Mouse (Mus musculus) layer of hippocampus, postnatal 14 days (tissue): Measurements from ENCODE around the gene Slc26a1. TPM values are rescaled to one million over a fixed set of nuclear protein-coding genes. Genes with fewer than 3 reads are reported as not detected.
"Not testable (repeated sequence)": the region's sequence is repeated elsewhere in the genome, so short reads cannot be mapped to it uniquely, and the experiment has no call there.

Experiments
- DNase-seq, 2 experiments: peaks; one replicate each; pipeline ENCODE4 v3.0.0; 2021 to 2022; ENCODE audit warnings: low spot score in 2 of 2, mixed read lengths in 1 of 2
- total RNA-seq, 2 experiments: library from RNA; stranded (reverse); gene quantifications; 2 replicates each; pipeline ENCODE4 v1.2.3; 2021

The Slc26a1 gene
- total RNA-seq, 2 experiments from 2014 or later, result 1.4 to 2.1 TPM

DNA sequence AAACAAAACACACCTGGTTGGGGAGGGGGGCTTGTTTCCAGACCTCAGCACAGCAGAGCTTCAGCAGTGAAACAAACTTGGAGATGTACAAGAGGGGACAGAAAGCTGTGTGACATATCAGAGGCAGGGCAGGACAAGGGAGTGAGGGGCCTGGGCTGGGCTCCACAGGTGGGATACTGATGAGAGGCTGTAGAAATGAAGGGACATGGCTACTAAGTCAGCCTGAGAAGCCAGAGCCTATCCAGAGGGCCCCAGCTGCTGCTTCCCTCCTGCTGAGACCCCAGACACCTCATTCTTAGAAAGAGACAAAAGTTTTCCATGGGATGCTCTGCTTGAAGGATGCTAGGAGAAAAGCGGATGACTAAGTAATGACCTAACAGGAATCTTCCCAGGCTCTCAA lies 16.8 kb downstream of the Slc26a1 start:
- DNase-seq, result no peak

DNA sequence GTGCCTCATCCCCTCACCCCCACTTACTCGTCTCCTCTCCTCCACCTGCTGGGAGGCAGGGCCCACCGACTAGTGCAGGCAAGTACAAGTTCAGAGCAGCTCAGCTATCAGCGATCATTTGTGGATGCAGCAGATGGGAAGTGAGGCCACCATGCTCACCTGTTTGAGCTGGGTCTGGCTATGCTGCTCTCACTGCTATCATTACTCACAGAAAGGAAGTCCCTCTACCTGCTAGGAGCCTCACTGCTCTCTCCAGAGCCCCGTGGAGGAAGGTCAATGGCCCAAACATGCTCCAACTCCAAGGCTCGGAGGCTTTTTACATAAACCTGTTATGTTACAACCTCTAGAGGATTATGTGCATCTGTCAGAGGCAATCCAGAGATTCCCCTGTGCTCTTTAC lies 18.0 kb downstream of the Slc26a1 start:
- no peak for DNase-seq

DNA sequence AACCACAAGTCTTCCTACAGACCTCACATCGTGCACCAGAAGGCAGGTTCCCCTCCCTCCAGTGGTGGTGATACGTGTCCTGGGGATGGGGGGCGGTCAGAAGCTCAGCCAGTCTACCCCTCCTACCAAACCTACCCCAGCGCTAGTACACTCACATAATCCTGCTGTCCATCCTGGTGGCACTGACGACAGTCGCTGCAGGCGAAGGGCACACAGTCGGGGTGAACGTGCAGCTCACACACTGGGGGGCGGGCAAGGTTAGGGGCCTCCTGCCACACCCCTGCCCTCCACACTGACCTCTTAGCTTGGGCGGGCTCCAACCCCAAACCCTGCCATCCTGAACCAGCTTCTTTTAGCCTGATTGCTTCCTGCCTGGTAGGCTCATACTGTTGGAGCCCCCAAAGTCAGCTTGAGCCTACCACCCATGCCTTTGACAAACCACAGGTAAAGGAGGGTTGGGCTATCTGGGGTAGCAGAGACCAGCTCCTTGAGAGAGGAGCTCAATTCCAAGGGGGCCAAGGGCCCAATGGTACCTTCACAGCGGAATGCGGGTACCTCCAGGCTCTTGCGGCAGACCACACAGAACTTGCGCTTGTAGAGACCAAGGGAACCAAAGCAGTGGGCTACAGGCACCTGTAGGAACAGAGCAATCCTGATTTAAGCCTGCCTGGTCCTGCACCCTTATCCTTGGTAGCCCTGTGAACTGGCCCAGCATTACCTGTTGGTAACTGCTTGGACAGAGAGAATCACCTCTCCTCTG lies 19.3 kb downstream of the Slc26a1 start:
- DNase-seq, result no peak

DNA sequence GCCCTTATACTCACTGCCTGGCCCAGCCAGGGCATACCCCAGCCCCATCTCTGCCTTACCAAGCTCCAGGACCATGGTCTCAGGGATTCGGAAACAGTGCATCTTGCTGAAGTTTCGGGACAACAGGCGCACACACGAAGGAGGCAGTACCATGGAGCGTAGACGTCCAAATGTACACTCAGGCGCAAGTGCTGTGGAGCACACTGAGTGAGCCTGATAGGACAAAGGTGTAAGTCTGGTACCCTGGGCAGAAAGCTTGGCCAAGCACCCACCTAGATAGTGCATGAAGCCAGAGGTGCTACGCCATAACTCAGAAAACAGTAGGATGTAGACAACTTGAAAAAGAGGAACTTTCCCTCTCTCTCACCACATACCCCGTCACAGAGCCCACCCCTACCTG lies 20.0 kb downstream of the Slc26a1 start:
- no peak for DNase-seq

DNA sequence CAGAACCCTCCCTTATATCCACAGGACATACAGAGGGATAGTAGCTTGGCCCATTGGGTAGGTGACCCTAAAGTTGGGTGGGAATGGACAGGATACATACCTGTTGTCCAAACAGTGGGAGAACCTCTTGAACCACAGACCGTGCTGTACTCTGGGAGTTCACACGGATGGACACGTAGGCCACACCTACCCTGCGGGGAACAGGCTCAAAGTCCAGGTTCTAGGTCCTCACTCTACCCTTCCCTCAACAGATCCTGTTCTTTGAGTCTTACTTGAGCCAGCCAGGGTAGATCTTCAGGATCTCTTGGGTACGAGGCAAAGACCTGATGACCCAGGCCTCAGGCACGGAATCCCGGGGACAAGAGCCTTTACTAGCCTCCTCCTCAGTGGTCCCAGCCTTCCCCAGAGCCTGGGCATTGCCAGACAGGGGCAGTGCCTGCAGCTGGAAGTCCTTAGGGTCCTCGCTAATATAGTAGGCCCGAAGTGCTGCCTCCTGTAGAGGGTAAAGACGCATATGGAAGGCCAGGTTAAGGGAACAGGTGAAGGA lies 20.9 kb downstream of the Slc26a1 start:
- no peak for DNase-seq

DNA sequence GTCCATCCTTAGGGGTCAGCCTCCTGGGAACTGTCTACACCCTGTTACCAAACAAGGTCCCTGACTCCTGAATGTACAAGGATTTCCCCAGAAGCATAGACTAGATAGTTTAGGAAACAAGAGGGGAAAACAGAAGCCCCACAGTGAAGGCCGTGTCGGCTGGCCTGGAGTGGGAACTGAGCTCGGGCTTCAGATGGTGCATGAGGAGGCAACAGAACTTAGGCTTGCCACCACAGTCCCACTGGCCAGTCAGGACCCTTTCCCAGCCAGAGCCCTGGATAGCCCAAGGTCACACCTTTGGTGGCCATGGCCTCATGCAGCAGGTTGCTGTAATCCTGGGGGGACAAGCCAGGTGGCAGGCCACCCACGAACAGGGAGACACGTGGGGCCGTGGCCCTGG lies 22.0 kb downstream of the Slc26a1 start:
- DNase-seq, result no peak

DNA sequence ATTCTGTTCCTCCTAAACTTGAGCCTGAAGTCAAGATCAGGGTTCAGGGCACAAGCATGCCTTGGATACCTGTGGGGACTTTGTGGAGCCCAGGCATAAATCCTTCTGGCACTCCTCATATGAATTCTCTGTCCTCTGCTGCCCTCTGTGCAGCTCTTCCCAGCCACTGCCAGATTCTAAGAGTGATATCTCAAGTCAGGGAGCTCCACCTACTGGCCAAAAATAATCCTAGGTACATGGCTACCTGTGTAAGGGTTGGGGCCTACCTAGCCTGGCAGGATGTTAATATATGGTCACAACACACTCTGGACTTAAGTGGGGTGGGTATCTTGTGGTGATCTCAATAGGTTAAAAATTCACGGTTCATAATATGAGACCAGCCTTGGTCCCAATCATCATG lies 23.5 kb downstream of the Slc26a1 start:
- DNase-seq, result peak in 1 of 2 experiments; percentile 64

DNA sequence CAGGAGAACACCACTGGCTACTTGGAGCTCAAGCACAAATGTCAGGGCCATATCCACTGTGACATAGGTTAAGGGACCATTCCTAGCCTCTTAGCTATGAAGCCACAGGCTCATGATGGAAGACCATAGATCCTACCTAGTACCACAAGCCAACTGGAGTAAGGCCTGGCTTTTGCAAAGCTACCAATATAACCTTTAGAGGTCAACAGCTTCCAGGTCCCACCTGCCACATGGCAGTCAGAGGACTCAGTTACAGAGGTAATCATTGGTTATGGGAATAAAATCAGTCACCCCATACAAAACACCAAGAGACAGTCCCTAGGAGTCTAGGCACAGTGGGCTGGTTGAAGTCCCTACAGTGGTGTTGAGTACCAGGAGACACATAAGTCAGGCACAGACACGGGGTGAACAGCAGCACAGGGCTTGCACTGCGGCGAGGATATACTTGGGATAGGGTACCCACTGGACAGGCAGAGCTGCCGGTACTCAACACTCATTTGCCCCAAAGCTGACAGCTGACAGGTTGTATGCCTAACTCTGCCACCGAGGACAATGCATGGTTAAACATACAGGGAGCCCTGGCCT lies 24.1 kb downstream of the Slc26a1 start:
- no peak for DNase-seq

DNA sequence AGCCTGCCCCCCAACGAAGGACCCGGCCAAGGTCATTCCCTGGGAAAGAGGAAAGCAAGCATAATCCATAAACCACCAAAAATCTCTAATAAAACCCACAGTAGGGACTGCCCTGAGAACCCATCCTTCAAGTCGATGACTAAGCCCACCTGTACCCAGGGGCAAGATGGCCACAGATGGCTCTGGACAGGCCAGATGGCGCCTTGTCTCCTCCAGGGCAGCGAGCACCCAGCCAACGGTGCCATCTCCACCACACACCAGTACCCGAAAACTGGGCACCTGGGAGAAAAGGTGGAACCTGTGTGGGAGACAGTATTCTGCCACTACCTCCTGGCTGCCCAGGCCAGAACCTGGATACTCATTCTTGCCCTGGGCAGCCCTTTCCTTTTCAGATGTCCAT lies 25.0 kb downstream of the Slc26a1 start:
- no peak for DNase-seq

DNA sequence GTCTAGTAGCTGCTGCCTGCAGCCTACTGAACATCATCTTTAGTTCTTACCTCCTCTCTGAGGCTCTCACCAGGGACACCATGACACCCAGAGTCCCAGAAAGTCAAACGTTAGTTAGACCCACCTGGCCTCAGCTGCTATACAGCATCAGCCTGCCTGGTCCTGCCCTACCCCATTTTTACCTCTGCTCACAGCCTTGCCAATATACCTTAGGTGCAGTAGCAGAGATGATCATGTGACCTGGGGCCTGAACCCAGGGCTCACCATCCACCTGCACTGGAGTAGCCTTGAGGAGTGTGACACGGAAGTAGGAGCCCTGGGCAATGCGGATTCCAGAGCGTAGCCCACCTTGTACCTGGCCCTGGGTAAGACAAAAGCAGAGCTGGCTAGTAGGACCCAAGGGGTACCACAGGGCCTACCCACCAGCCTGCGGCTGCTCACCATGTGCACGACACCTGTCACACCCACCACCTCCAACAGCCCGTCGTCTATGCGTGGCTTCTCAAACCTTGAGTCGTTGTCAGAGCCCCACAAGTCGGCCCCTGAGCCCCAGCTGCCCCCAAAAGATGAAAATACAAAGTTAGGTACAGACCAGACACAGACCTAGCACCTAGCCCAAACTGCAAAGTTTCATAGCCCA lies 26.3 kb downstream of the Slc26a1 start:
- DNase-seq, result no peak

DNA sequence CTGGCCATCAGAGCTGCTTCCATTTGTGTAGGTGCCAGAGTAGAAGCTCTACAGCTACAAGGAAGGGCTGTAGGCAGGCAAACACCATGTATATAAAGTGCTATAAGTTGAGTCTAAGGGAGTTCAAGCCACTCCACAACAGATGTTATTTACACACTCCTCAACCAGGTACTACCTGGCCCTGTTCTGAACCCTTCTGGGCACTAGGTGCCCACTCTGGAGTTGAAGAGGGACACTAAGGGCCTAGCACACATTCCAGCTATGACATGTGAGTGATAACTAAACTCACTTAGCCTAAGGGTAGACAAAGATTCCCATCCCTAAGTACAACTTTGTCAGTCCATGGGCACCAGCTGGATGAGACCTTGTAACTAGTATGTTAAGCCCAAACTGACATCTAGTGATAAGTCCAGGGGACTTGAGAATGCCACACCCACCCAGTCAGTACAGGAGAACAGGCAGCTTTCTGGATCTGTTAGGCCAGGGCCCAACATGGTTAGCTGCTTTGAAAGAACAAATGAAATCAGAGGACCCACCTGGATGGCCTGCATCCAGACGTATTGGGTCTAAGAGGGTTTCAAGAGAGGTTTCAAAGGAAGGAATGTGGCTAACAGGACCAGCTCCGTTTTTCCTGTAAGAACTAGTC lies 27.4 kb downstream of the Slc26a1 start:
- DNase-seq, result no peak

DNA sequence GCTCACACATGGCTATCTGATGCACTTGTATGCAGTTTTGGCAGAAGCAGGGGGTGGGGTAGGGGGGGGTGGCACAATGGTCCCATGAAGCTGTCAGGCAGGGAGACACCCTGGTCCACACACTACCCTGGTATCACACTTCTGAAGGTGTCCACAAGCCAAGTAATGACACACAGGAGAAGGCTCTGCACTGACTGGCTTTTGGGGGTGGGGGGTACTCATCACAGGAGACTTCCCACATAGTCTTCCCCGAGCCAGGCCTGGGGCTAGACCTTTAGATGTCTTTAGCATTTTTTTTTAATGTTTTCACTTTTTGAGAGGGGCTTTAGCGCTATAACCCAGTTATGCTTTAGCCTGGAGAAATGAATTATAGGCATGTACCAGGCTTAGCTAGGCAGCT lies 28.1 kb downstream of the Slc26a1 start:
- no peak for DNase-seq

DNA sequence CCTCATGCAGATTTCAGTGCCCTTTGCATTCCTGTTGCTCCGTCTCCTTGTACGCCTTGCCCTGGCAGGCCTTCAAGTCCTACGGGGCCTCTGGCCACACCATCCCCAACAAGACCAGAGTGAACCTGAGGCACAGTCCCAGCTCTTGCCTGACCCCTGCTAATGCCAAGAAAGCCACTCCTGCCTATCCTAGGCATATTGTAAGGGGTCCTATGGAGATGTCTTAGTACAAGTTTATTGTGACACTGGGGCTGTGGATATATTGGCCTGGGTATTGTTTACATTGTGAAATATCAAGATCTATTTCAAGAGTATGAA lies 29.1 kb downstream of the Slc26a1 start:
- DNase-seq, result no peak

DNA sequence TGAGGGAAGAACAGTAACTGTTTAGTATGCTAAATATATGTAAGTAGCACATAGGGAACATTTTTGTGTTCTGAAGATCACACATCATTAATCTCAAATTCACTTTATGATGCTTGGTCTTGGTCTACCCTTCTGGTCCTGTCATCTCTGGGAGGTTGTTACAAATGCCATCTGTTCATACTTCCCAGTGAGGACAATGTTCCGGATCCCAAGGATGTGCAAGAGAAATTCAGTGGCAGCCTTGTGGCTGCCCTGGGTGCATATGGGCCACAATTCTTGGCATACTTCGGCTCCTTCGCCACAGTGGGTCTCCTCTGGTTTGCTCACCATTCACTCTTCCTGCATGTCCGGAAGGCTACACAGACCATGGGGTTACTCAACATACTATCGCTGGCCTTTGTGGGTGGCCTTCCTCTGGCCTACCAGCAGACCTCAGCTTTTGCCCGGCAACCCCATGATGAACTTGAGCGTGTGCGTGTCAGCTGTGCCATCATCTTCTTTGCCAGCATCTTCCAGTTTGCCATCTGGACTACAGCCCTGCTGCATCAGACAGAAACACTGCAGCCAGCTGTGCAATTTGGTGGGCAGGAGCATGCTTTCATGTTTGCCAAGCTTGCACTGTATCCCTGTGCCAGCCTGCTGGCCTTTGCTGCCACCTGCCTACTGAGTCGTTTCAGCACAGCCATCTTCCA lies 29.6 kb downstream of the Slc26a1 start:
- DNase-seq, result peak; percentile 24 to 49

DNA sequence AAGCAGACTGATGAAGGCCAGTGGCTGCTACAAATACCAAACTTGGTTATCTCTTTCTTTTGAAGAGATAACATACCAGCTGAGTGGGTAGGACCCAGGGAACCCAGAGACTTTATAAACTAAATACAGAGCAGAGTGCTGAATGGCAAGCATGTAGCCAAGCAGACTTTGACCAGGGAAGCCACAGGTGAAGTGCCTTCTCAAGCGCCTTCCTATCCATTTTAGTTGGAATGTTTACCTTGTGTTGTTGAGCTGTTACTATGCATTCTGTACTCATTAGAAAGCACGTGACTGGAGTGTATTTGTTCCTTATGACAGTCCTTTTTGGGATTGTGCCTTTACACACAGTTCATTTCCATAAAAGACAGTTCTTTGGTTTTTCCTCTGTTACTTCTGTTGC lies 31.7 kb downstream of the Slc26a1 start:
- no peak for DNase-seq

DNA sequence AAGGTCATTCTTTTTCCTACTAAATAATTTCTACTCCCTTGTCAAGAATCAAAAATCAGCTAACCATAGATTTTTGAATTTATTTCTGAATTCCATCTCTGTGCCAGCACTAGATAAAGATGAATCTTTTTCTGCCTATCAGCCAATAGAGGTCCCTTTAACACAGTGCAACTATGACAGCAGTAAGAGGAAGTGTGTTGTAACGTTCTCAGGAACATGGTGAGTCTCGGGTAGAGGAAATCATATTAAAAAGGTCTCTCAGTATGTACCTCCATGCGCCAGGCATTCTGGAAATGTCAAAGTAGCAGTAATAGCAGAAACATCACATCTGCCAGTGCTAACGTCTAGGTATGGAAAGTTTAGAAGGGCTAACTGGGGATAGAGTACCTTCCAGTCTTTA lies 39.2 kb downstream of the Slc26a1 start:
- DNase-seq, result no peak

DNA sequence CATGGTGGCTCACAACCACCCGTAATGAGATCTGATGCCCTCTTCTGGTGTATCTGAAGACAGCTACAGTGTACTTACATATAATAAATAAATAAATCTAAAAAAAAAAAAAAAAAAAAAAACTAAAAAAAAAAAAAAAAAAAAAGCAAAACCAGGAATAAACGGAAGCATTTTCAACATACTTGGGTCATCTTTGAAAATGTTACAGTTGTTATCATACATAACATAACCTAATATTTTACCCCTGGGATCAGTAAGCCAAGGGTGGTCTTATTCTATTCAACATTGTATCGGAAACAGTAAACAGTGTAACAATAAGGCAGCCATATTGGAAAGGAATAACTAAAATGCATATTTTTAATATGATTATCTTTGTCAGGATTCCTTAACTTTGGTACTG lies 41.3 kb downstream of the Slc26a1 start:
- DNase-seq, result not testable (repeated sequence)

DNA sequence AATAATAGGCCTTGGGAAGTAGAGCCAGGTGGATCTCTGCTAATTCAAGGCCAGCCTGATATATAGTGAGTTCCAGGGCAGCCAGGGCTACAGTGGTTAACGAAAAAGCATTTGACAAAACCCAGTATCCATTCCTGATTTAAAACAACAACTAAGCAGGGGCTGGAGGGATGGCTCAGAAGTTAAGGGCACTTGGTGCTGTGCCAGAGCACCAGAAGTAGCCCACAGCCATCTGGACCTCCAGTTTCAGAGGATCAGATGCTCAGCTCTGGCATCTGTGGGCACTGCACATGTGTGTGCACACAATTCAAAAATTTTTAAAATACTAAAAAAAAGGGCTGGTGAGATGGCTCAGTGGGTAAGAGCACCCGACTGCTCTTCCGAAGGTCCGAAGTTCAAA lies 41.7 kb downstream of the Slc26a1 start:
- DNase-seq, result no peak

DNA sequence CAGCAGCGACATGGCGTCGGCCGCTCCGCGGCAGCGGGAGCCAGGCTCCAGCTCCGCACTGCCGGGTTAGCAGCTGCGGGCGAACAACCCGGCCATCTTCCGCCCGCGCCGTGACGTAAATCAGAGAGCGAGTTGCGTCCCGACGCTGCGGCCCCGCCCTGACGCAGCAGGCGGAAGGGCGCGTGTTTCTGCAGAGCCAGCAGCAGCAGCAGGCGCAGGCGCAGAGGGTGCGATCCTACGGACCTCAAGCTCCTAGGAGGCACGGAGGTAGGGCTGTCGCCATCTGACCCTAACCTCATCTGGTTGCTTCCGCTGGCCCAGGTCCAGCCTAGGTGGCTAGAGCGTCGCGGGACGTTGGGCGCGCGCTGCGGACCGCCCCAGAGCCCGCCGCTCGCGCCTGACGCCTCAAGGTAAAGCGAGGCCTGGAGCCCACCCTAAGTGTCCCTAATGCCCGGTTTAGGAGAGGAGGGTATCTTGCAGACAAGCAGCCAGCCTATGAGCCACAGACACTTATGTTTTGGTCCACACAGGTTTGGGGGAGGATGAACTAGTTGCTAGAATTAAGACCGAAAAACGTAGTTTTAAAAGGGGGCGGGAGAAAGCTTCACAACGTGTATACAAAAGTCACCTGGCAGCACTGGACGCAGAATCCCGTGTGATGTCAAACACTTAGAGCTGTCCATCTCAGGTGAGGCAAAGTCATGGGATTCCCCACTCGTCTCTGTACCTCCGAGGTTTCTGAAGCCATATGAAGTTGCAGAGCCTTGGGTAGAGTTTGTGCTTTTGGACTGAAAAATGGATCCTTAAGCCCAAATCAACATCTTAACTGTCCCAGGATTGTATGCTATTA lies 45.5 kb downstream of the Slc26a1 start, which contains the start of the genes Gak and Tmem175:
Gene Gak (minus strand): TSS at position 122 of the 850 bp plus-strand sequence.
Gene Tmem175 (plus strand): TSS at position 137 of the 850 bp plus-strand sequence.
- peak; percentile 89 to 93 for DNase-seq
